Mouse (Mus musculus) E14TG2a.4 (cell line): ENCODE data around the gene Sema3b.

Experiments used
- H3K27me3 ChIP-seq: 2 replicates; pipeline ENCODE4 v1.6.1; 2014; ENCODE audit warnings: low read length, control low read depth; ENCODE audit not compliant: insufficient read depth
- H3K36me3 ChIP-seq: 2 replicates; pipeline ENCODE4 v1.6.1; 2014; ENCODE audit warnings: low read length, control low read depth; ENCODE audit not compliant: insufficient read depth
- H3K4me1 ChIP-seq: replicated peaks from 2 replicates; pipeline ENCODE4 v1.6.1; 2014; ENCODE audit warnings: low read depth, low read length, control low read depth
- H3K4me3 ChIP-seq: replicated peaks from 2 replicates; pipeline ENCODE4 v1.5.1; 2014; ENCODE audit warnings: mild to moderate bottlenecking, low read length
- H3K9me3 ChIP-seq: 2 replicates; pipeline ENCODE4 v1.6.1; 2014; ENCODE audit warnings: low read length, control low read depth
- CTCF ChIP-seq: conservative IDR thresholded peaks from 2 replicates; pipeline ENCODE4 v1.5.1; 2014; ENCODE audit warnings: low read length
- NANOG ChIP-seq: IDR thresholded peaks from 2 replicates; pipeline ENCODE4 v1.6.1; 2014; ENCODE audit warnings: borderline replicate concordance, low read length, mixed read lengths
- POU5F1 ChIP-seq: IDR thresholded peaks from 2 replicates; pipeline ENCODE4 v1.6.1; 2014; ENCODE audit warnings: low read length, borderline replicate concordance

Gene Sema3b

DNA sequence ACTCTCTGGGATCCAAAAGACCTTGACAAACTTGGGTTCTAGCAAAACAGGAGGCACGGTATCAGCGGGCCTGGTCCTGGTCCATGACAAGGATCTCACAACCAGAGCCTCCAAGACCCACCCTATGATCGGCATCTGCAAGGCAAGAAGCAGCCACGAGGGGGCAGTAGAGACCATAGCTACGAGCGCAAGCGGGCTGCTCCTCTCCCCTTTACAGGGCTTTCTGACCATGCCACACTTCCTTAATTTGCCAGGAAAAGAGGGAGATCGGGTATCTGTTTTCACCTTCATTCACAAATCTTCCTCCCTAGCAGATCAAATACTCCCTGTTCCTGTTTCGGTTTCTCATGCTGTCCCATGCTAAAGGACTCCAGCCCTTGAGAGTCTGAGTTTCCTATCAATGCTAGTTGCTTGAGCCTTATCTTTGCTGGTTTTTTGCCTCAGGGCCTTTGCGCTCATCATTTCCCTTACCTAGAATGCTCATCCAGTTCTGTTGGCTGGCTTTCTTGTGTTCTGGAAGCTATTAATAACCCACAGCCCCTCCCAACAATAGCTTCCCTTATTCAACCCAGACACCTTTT is 6.9 kb downstream of the Sema3b start:
- Histone ChIP-seq H3K4me3 (no peak overlapping the region), H3K9me3 (no peaks in the 10 kb centered on the region), H3K27me3 (peaks cover 93% of the 10 kb centered on the region), H3K36me3 (no peaks in the 10 kb centered on the region), H3K4me1 (peaks cover 85% of the 10 kb centered on the region)
- no peak for TF ChIP-seq NANOG
- TF ChIP-seq CTCF, result peak; percentile 94

DNA sequence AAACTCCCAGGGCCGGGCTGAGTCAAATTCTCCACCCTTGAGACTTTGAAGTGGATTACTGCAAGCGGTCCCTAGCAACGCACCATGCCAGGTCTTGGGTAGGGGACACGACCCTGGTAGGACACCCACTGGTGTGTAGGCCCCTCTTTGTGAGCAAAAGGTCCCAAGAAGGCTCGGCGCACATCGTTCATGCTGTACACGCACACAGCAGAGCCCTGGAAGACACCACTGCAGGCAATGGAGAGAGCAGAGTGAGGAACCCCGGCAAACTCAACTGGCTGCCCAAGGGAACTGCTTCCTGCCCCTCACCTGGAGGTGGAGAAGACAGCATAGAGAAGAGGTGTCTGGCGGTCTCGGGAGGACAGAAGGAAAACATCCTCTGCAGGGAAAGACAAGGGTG is 7.8 kb downstream of the Sema3b start:
- Histone ChIP-seq H3K36me3 (no peaks in the 10 kb centered on the region; the same call in 1 of the 2 replicates), H3K4me1 (peaks cover 76% of the 10 kb centered on the region), H3K9me3 (no peaks in the 10 kb centered on the region), H3K27me3 (peaks cover 94% of the 10 kb centered on the region), H3K4me3 (no peak overlapping the region)
- no peak for TF ChIP-seq POU5F1
- TF ChIP-seq CTCF, result no peak
- no peak for TF ChIP-seq NANOG

DNA sequence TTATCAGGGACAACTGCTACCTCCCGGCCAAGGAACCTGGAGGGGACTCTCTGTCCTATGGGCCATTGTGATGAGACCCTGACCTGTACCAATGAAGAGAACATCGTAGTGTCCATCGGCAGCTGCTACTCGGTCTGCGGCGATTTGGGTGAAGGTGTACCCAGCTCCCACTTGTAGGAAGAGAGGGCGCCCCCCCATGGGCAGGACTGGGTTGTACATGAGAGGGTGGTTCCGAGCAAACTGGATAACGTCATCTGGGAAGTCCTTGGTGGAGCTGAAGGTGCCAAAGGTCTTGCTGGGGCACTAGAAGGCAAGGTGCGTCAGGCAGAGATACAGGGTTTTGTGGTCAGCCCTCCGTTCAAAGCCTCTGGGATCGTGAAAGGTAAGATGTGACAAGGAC is 8.3 kb downstream of the Sema3b start:
- Histone ChIP-seq H3K27me3 (peaks cover 94% of the 10 kb centered on the region), H3K4me3 (no peak overlapping the region), H3K9me3 (no peaks in the 10 kb centered on the region), H3K4me1 (peaks cover 71% of the 10 kb centered on the region), H3K36me3 (peaks cover 4% of the 10 kb centered on the region; the same call in 1 of the 2 replicates)
- TF ChIP-seq NANOG (no peak), POU5F1 (no peak), CTCF (peak; percentile 36)

DNA sequence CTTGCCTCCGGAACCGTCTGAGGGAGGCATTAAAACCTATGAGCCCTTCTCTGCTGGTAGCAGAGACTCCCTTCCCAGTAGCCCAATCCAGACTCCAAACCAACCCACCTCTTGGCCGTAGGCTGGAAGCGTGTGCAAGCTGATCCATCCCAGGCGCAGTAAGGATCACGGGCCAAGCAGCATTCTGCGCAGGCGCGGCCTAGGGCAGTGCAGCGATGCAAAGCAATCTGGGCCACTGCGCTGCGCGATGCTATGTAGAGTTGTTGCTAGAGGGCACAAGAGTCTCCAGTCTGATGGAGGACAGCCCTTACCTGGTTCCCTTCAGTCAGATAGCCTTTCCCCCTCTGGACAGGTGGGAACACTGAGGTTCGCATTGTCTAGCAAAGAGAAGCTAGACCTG is 9.2 kb downstream of the Sema3b start:
- H3K9me3 ChIP-seq, result no peaks in the 10 kb centered on the region
- TF ChIP-seq POU5F1, result no peak
- no peak for TF ChIP-seq NANOG
- no peak for TF ChIP-seq CTCF
- peaks cover 10% of the 10 kb centered on the region for H3K36me3 ChIP-seq
- H3K4me3 ChIP-seq, result peak overlapping the region; percentile 72
- peaks cover 67% of the 10 kb centered on the region for H3K4me1 ChIP-seq
- H3K27me3 ChIP-seq, result peaks cover 90% of the 10 kb centered on the region

DNA sequence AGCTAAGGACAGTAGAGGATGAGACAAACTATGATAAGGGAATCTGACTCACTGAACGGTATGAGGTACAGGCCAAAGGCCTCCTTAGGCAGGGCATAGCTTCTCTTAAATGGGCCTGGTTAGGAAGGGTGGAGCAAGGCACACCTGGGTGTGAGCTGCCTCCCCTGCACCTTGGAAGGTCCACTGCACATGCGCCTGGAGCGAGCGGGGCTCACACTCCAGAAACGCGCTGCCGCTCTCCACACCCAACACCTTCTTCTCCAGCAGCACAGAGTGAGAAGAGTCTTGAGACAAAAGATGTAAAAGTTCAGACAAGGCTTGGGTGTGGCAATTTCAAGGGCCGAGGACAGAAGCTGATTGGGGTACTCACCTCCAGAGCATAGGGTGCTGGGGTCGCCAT is 9.6 kb downstream of the Sema3b start:
- Histone ChIP-seq H3K9me3 (no peaks in the 10 kb centered on the region), H3K36me3 (peaks cover 15% of the 10 kb centered on the region), H3K27me3 (peaks cover 87% of the 10 kb centered on the region), H3K4me1 (peaks cover 67% of the 10 kb centered on the region), H3K4me3 (peak overlapping the region; percentile 72)
- TF ChIP-seq POU5F1, result no peak

DNA sequence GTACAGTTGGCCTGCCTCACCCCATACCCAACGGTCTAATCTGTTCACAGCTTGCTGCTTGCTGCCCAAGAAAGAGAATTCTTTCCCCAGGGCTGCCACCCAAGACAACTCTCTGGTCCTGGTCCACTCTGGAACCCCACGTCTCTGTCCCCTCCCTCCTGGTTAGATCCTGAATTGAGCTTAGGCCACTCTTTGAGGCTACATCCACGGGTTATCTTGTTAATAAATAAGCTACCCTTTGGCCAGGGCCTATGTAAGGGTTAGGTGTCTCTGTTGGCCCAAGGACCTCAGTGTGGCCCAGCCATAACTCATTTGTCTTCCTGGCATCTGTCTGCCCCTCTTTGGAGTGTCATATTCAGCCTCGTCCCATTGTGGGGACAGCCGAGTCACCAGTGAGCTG is 10.6 kb downstream of the Sema3b start:
- H3K4me1 ChIP-seq, result peaks cover 68% of the 10 kb centered on the region
- peak overlapping the region; percentile 72 for H3K4me3 ChIP-seq
- H3K27me3 ChIP-seq, result peaks cover 77% of the 10 kb centered on the region
- H3K9me3 ChIP-seq, result no peaks in the 10 kb centered on the region
- H3K36me3 ChIP-seq, result peaks cover 24% of the 10 kb centered on the region
- TF ChIP-seq CTCF (no peak), NANOG (no peak), POU5F1 (no peak)

DNA sequence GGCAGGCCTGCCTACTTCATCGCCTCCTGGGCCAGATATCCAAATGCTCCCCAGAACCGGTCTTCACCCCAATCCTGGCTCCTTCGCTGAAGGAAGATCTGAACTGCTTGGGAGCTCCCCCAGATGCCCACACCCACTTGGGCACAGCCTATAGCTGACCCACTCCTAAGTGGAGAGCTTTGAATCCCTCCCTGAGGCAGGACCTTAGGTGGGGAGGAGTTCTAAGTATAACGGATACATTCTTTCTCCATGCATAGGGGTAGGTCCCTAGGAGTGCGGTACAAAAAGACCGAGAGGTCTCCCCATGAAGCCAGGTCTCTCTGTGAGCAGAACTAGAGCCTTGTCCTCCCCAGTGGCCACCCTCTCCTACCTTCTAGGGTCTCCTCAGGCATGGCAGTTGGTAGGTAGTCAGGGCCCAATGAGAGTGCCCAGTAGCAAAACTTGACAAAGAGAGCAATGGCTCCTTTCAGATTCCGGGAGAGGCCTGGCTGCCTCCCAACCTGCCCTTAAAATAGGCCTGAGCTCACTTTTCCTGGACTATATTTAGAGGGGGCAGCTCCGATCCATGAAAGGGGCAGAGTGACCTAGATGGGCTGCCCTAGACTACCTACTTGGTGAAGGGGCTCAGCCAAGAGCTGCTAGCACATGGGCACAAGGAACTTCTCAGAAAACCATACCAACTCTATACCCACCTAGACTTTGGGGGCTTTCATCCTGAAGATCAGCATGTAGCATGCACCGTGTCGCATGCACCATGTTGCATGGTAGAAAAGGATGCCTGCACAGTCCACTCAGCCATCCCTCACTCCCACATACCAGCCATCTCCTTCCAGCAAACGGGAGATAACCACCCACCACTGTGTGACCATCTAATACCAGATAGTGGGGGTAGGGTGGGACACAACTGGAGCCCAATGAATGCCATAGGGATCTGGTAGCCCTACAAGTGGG is 12.1 kb downstream of the Sema3b start:
- Histone ChIP-seq H3K4me3 (no peak overlapping the region), H3K4me1 (peaks cover 69% of the 10 kb centered on the region), H3K27me3 (peaks cover 67% of the 10 kb centered on the region), H3K36me3 (peaks cover 39% of the 10 kb centered on the region), H3K9me3 (no peaks in the 10 kb centered on the region)
- TF ChIP-seq CTCF (no peak), POU5F1 (no peak), NANOG (no peak)

DNA sequence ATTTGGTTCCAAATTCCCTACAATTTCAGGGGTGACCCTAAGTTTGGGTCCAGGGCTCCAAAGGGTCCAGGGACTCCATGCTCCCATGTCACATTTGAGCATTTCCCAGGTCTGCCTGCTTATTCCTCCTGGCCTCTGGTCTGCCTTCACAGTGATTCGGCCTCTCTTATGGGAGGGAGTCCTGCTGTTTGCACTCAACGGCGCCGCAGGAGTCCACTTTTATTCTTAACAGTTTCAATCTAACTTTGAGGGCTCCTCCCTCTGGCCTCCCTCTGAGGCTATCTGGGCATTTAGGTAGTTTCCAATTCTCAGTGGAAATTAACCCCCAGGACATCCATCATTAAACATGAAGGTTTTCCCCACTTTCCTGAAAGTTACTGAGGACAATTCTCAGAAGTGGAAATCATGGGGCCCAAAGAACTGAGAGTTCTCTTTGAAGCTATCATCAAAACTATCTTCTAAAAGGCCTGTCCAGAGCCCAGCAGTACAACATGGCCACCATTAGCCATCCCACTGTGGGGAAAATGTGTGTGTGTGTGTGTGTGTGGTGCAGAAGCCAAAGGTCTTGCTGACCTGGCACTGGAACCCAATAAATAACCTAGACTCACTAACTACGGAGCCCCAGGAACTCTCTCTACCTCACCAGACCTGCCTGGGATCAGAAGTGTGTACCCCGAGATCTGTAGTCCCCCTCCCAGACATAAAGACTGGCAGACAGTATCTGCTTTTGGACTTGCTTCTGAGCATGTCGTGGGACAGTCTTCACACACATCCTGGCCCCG is 14.6 kb downstream of the Sema3b start:
- Histone ChIP-seq H3K36me3 (peaks cover 63% of the 10 kb centered on the region), H3K4me3 (0 out of 2 replicates have a peak overlapping the region, but pooled peaks have one; percentile 15), H3K9me3 (no peaks in the 10 kb centered on the region), H3K4me1 (peaks cover 69% of the 10 kb centered on the region), H3K27me3 (peaks cover 43% of the 10 kb centered on the region)
- TF ChIP-seq POU5F1 (no peak), CTCF (no peak), NANOG (peak; percentile 99)
